Mouse (Mus musculus) megakaryocyte, adult 5-6 weeks (primary cell): ENCODE data around the gene Ralgapa1. TPM values are rescaled to one million over a fixed set of nuclear protein-coding genes. Genes with fewer than 3 reads are reported as not detected.

Experiments
- ATAC-seq: 2 replicates; pipeline ENCODE4 v1.8.0; 2016; ENCODE audit warnings: mild to moderate bottlenecking, inconsistent platforms; ENCODE audit not compliant: poor library complexity, severe bottlenecking
- total RNA-seq, 2 experiments: library from RNA; stranded (forward) in 1 of 2; stranded (reverse) in 1 of 2; fragments of 153-499, 151-499 nt in 1 of 2; fragments of 221-1000, 200-1000 nt in 1 of 2; gene quantifications; 2 replicates each; pipeline versions ENCODE4 v1.2.3 to v1.2.4; 2015 to 2017

The Ralgapa1 gene
- total RNA-seq (2015) (33.7 and 39.3 TPM in 2 replicates), total RNA-seq (2017) (25.6 and 36.6 TPM in 2 replicates)

- ATAC-seq, result peak; percentile 75
These were observed at the start of gene Ralgapa1 for GRCm38 (mm10) chr12:55820661-55821314. Gene Ralgapa1, minus strand, starts transcription at chr12:55821167.

- peak; percentile 63 for ATAC-seq
These were observed 48.8 kb upstream of the Ralgapa1 start for GRCm38 (mm10) chr12:55869622-55870322.

GRCm38 (mm10) chr12:55867738-55868137 lies 46.8 kb upstream of the Ralgapa1 start:
- no peak for ATAC-seq

GRCm38 (mm10) chr12:55860631-55861030 lies 39.7 kb upstream of the Ralgapa1 start:
- ATAC-seq, result no peak

GRCm38 (mm10) chr12:55859409-55860349 lies 38.7 kb upstream of the Ralgapa1 start:
- no peak for ATAC-seq

GRCm38 (mm10) chr12:55850650-55851049 lies 29.7 kb upstream of the Ralgapa1 start:
- ATAC-seq, result no peak; the same call in 1 of the 2 replicates

GRCm38 (mm10) chr12:55847851-55848250 lies 26.9 kb upstream of the Ralgapa1 start:
- no peak for ATAC-seq

- ATAC-seq, result peak; percentile 60; the same call in 1 of the 2 replicates
These were observed 25.8 kb upstream of the Ralgapa1 start for GRCm38 (mm10) chr12:55846741-55847140.

GRCm38 (mm10) chr12:55837495-55837894 lies 16.5 kb upstream of the Ralgapa1 start:
- no peak for ATAC-seq

GRCm38 (mm10) chr12:55836199-55836951 lies 15.4 kb upstream of the Ralgapa1 start, which contains the start of gene Brms1l:
Gene Brms1l, plus strand, starts transcription at chr12:55836324.
- peak; percentile 98 for ATAC-seq

GRCm38 (mm10) chr12:55835857-55836198 lies 14.9 kb upstream of the Ralgapa1 start:
- no peak for ATAC-seq

- ATAC-seq, result no peak
These were observed 13.9 kb upstream of the Ralgapa1 start for GRCm38 (mm10) chr12:55834891-55835290.

- ATAC-seq, result no peak
These were observed 13.1 kb upstream of the Ralgapa1 start for GRCm38 (mm10) chr12:55833906-55834625.

- ATAC-seq, result no peak
These were observed 12.0 kb upstream of the Ralgapa1 start for GRCm38 (mm10) chr12:55832961-55833360.

GRCm38 (mm10) chr12:55831101-55831500 lies 10.1 kb upstream of the Ralgapa1 start:
- peak; percentile 75 for ATAC-seq

GRCm38 (mm10) chr12:55825537-55825936 lies 4.6 kb upstream of the Ralgapa1 start:
- no peak for ATAC-seq

- ATAC-seq, result peak; percentile 72
These were observed 3.1 kb upstream of the Ralgapa1 start for GRCm38 (mm10) chr12:55824027-55824426.

GRCm38 (mm10) chr12:55820119-55820660 lies 777 bp downstream of the Ralgapa1 start:
- ATAC-seq, result peak; percentile 22; the same call in 1 of the 2 replicates

- ATAC-seq, result no peak
These were observed 4.5 kb downstream of the Ralgapa1 start for GRCm38 (mm10) chr12:55816488-55816887.
